Comparison of ENCODE assay signal across 22 mouse cellular contexts in genomic region chr1:192532212-192532611, GRCm38 (mm10).
DNase-seq lines count a peak whose midpoint lies in the region; ATAC-seq lines count a peak whose summit lies in the region.
"Had no signal": no experiment of that assay in that cellular context is flagged by ENCODE, and none has a peak within 500 bp of the region (broad histone marks: within the 10 kb centered on the region; RNA-seq: fewer than 3 reads in every experiment).

No protein-coding gene starts in this region.

- H3K36me3 ChIP-seq in liver, embryonic 13.5 days: no peaks in the 10 kb centered on the region
- no peaks in the 10 kb centered on the region for H3K36me3 ChIP-seq in hindbrain, embryonic 13.5 days
- no peaks in the 10 kb centered on the region for H3K36me3 ChIP-seq in hindbrain, embryonic 16.5 days (ENCODE audit: control insufficient read depth, insufficient read depth, low read length)
- H3K36me3 ChIP-seq: embryonic facial prominence, embryonic 12.5 days; heart, embryonic 10.5 days; hindbrain, embryonic 15.5 days; limb, embryonic 15.5 days; midbrain, embryonic 15.5 days; neural tube, embryonic 15.5 days had no signal

- no peak overlapping the region for H3K4me2 ChIP-seq in liver, embryonic 13.5 days
- H3K4me2 ChIP-seq in hindbrain, embryonic 13.5 days: no peak overlapping the region
- H3K4me2 ChIP-seq in hindbrain, embryonic 16.5 days (ENCODE audit: low read length): no peak overlapping the region
- H3K4me2 ChIP-seq: embryonic facial prominence, embryonic 12.5 days; hindbrain, embryonic 15.5 days; limb, embryonic 15.5 days; midbrain, embryonic 15.5 days; neural tube, embryonic 15.5 days had no signal

- H3K4me1 ChIP-seq in liver, embryonic 13.5 days (replicated peaks): peaks cover 11% of the 10 kb centered on the region
- H3K4me1 ChIP-seq in hindbrain, embryonic 13.5 days (replicated peaks): peaks cover 8% of the 10 kb centered on the region; the same call in 1 of the 2 replicates
- H3K4me1 ChIP-seq in hindbrain, embryonic 16.5 days (ENCODE audit: control insufficient read depth, insufficient read depth, low read depth, low read length): no peaks in the 10 kb centered on the region
- H3K4me1 ChIP-seq: hindbrain, embryonic 15.5 days; limb, embryonic 15.5 days; midbrain, embryonic 15.5 days; neural tube, embryonic 15.5 days had no signal

- ATAC-seq in liver, embryonic 13.5 days (ENCODE audit: low read depth): peak; percentile 45; the same call in 1 of the 2 replicates
- no peak for ATAC-seq in hindbrain, embryonic 13.5 days (ENCODE audit: low FRiP score)
- ATAC-seq in hindbrain, embryonic 16.5 days: no peak
- ATAC-seq: forebrain, embryonic 14.5 days; intestine, postnatal 0 days; midbrain, embryonic 15.5 days had no signal

- WGBS in liver, embryonic 13.5 days (ENCODE audit: insufficient replicate concordance): 8% methylated on average over 2 of the region's 2 CpGs
- 82% methylated on average over 2 of the region's 2 CpGs for WGBS in hindbrain, embryonic 13.5 days
- 77% methylated on average over 2 of the region's 2 CpGs for WGBS in hindbrain, embryonic 16.5 days

- no peak overlapping the region for H3K27ac ChIP-seq in liver, embryonic 13.5 days
- H3K27ac ChIP-seq in hindbrain, embryonic 13.5 days: no peak overlapping the region
- H3K27ac ChIP-seq in hindbrain, embryonic 16.5 days (ENCODE audit: low read depth, low read length): no peak overlapping the region
- H3K27ac ChIP-seq: embryonic facial prominence, embryonic 12.5 days; heart, embryonic 10.5 days; hindbrain, embryonic 15.5 days; limb, embryonic 15.5 days; midbrain, embryonic 15.5 days; neural tube, embryonic 15.5 days had no signal

- no peaks in the 10 kb centered on the region for H3K27me3 ChIP-seq in liver, embryonic 13.5 days
- H3K27me3 ChIP-seq in hindbrain, embryonic 13.5 days: no peaks in the 10 kb centered on the region
- no peaks in the 10 kb centered on the region for H3K27me3 ChIP-seq in hindbrain, embryonic 16.5 days (replicated peaks; ENCODE audit: control insufficient read depth, insufficient read depth, low read length)
- H3K27me3 ChIP-seq: embryonic facial prominence, embryonic 12.5 days; hindbrain, embryonic 15.5 days; limb, embryonic 15.5 days; megakaryocyte, embryonic 14.5 days; midbrain, embryonic 15.5 days; neural tube, embryonic 15.5 days had no signal

- no peak overlapping the region for H3K4me3 ChIP-seq in liver, embryonic 13.5 days (replicated peaks)
- no peak overlapping the region for H3K4me3 ChIP-seq in hindbrain, embryonic 13.5 days
- H3K4me3 ChIP-seq in hindbrain, embryonic 16.5 days (ENCODE audit: low read length): no peak overlapping the region
- H3K4me3 ChIP-seq: embryonic facial prominence, embryonic 12.5 days; erythroblast, embryonic 14.5 days; heart, embryonic 10.5 days; hindbrain, embryonic 15.5 days; limb, embryonic 15.5 days; midbrain, embryonic 15.5 days; neural tube, embryonic 15.5 days had no signal

- H3K9ac ChIP-seq in liver, embryonic 13.5 days: no peak overlapping the region
- H3K9ac ChIP-seq in hindbrain, embryonic 13.5 days: no peak overlapping the region
- H3K9ac ChIP-seq in hindbrain, embryonic 16.5 days (ENCODE audit: low read depth, low read length): no peak overlapping the region
- H3K9ac ChIP-seq: embryonic facial prominence, embryonic 12.5 days; hindbrain, embryonic 15.5 days; limb, embryonic 15.5 days; midbrain, embryonic 15.5 days; neural tube, embryonic 15.5 days had no signal

- no peaks in the 10 kb centered on the region for H3K9me3 ChIP-seq in liver, embryonic 13.5 days (replicated peaks)
- H3K9me3 ChIP-seq in hindbrain, embryonic 13.5 days: no peaks in the 10 kb centered on the region
- no peaks in the 10 kb centered on the region for H3K9me3 ChIP-seq in hindbrain, embryonic 16.5 days (ENCODE audit: control insufficient read depth, low read length)
- H3K9me3 ChIP-seq: embryonic facial prominence, embryonic 12.5 days; heart, embryonic 10.5 days; hindbrain, embryonic 15.5 days; limb, embryonic 15.5 days; midbrain, embryonic 15.5 days; neural tube, embryonic 15.5 days had no signal

- DNase-seq in 416B (ENCODE audit: low read depth) (peak; percentile 87), MEL-GATA-1-ER (ENCODE audit: extremely low read depth, low read depth) (peak; percentile 61)
- DNase-seq in liver, embryonic 13.5 days: no peak
- DNase-seq in lung, postnatal 10 days: peak; percentile 43
- no peak for DNase-seq in left cerebral cortex, adult 9 months (ENCODE audit: low spot score in 2 of 2)
- DNase-seq in embryo, embryonic 11 days: no peak
- DNase-seq: adrenal gland, postnatal 36 days; cerebellum, adult 2 months; right cerebral cortex, postnatal 25 days; thymus, postnatal 4 days had no signal

Comparison
In these comparisons a context has a peak if more than half of its experiments do, and no peak if none do; other contexts are left out.
1. DNase-seq: peak in 416B (single experiment), MEL-GATA-1-ER (single experiment) and lung, postnatal 10 days (single experiment); none in liver, embryonic 13.5 days (single experiment), left cerebral cortex, adult 9 months (0 of 2) and embryo, embryonic 11 days (single experiment).